Mouse (Mus musculus) gastrocnemius, postnatal 4 days (tissue): ENCODE measurements around the gene Them7. TPM values are rescaled to one million over a fixed set of nuclear protein-coding genes. Genes with fewer than 3 reads are reported as not detected.

ENCODE experiments used
- DNase-seq, 2 experiments: peaks; one replicate each; pipeline ENCODE4 v3.0.0; 2021 to 2022; ENCODE audit warnings: low spot score in 2 of 2, mixed read lengths in 2 of 2
- total RNA-seq, 2 experiments: library from RNA; stranded (reverse); gene quantifications; 2 replicates each; pipeline ENCODE4 v1.2.3; 2021

Gene Them7
- total RNA-seq, 2 experiments from 2014 or later = 0.39 TPM; not detected in 1

DNA sequence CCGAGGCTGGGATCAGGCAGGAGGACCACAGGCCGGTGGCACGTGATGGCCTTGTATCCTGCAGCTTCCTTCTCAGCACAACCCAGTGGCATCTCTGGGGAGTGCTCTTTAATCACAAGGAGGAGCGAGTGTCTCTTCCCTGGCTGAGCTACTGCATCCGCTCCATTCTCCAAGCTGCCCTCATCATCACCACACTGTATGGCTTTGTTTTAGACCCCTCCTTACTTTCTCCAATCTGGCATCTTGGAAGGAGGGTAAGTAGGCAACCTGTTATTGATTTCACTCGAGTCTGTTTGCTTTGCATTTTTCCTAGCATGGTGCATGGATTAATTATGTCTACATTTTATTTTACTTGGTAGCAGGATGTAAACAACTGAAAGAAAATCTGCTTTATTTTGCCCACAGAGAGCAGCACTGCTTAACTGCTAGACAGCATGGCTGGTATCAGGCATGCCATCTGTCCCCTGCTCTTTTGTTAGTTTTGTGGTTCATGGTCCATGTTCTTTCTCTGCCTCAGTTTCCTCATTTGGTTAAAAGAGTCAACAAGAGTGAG lies 79.9 kb downstream of the Them7 start:
- no peak for DNase-seq

DNA sequence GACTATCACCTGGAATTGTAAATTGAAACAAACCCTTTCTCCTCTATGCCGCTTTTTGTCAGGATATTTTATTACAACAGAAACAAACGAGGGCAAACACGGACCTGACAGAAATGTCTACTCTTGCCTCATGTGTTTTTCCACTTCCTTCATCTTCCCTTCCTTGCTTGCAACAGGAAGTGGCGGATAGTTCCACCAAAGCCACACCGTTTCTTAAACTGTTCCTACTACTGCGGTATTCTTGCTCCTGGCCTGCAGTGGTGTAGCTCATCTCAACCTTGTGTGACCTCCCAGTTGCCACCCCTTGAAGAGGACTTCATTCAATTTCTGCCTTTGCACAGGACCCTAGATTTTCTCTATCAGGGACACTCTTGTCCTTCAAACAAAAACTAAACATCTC lies 81.8 kb downstream of the Them7 start:
- DNase-seq = no peak

DNA sequence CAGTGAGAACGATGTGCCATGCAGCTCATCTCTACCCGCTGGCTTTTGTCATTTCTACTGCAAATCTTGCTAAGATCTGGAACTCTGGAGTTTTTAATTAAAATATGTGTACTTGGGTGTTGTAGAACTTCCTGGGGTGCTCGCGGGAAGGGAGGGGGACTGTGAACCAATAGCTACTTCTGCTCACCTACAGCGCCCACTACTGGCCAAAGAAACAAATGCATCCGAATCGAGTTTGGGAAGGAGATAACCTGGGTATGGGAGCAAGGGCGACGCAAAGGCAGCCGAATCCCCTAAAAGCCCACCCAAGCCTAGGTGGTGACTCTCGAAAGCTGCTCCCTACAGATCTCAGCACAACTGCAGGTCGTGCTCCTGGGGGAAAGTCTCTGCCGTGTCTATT lies 87.3 kb downstream of the Them7 start:
- DNase-seq = no peak

DNA sequence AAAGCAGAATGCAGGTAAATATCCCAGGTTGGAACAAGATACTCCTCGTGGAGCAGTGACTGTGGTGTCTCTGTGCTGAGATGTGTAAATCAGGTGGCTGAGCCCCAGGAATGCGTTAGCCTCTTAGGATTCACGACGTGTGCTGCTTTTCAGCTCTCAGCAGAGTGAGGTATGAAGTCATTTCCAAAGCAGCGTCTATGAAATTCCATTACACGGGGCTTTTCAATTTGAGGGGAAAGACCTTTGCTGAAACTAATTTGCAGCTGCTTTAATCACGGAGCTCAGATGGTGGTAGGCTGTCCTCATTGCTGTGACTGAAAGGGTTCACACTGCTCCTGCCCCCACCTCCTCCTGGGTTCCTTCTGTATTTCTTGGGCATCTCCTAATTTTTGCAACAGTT lies 87.9 kb downstream of the Them7 start:
- no peak for DNase-seq

DNA sequence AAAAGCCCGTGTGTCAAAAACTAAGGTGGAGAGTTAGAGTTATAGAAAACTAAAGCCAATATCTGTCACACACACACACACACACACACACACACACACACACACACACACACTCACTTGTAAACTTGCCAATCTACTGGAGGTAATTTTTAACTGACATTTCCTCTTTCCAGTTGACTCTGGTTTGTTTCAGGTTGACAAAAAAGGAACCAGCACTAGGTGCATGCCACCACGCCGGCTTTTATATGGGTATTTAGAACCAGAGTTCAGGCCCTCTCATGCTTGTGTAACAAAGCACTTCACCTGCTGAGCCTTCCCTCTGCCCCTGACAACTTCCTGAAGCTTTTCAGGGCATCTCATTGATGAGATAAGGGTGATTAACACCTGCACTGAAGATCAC lies 89.0 kb downstream of the Them7 start:
- DNase-seq = no peak

DNA sequence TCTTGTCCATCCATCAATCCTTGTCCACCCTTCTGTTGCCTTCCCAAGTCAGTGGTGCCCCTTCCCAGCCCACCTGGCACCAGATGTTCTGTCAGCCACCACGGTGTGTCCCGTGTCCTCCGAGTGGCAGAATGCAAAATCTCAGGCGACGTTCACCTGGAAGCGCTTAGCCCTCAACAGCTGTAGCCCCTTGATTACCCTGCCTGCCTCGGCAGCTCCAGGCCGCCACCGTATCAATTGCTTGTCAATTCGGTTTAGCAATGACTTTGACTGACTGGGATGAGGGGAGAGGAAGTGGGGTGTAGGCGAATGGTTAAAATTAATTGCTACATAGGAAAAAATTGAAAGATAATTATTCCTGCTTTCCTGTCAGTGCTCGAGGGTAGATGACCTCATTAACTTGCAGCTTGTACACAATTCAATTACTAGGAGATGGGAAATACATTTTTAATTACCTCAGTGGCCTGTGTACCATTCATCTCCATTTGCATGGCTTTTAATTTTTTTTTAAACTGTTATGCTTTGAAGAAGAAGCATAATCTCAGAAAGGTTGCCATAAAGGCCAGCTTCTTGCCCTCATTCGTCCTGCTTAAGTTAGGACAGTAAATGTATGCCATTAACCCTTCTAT lies 93.5 kb downstream of the Them7 start:
- DNase-seq = no peak

DNA sequence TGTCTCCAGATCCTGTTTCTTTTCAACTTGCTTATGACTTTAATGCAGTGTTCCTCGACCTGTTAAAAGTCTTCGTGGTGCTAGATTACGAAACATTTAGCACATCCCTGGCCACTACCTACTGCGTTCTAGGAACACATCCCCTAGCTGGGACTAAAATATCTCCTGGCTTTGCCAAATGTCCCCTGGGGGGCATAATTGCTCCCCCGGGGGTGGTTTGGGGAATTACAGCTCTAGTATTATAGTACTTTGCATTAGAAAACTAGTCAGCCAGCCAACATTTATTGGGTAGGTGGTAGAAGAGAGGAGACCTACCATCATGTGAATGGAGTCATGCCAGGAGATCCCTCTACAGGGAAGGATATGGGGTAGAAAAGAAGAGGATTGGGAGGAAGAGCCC lies 101.9 kb downstream of the Them7 start:
- no peak for DNase-seq

DNA sequence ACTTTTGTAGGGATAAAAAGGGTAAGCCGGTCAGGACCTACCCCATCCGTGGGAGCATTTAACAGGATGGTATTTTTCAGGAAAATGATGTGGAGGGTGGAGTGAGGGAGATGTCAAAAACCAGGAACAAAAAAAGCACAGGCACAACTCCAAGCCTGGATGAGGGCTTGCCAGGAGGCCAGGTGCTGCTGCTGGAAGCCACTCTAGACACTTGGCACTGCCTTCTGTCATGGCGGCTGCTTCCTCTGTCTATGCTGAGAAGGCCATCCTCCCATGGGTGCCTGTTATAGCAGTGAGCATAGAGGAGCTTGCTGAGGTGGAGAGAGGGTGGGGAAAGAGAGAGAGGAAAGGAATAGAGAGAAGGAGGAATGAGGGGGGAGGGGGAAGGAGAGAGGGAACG lies 105.9 kb downstream of the Them7 start:
- no peak for DNase-seq

DNA sequence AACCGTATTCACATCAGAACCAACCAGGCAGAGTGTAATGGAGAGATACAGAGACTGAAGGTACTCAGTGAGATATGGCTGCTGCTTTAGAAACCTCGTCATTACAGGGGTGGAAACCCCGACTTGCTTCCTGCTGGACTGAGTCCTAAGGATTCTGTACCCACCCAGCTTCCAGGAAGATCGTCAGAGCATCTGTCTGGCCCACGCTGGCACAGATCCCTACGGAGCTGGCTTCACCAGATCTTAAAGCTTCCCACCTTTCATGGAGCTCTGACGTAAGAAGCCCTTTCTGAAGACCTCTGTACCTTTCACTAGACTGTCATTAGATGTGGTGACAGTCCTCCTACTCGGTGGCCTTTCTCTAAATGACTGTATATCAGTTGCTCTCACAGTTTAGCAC lies 109.0 kb downstream of the Them7 start:
- no peak for DNase-seq

DNA sequence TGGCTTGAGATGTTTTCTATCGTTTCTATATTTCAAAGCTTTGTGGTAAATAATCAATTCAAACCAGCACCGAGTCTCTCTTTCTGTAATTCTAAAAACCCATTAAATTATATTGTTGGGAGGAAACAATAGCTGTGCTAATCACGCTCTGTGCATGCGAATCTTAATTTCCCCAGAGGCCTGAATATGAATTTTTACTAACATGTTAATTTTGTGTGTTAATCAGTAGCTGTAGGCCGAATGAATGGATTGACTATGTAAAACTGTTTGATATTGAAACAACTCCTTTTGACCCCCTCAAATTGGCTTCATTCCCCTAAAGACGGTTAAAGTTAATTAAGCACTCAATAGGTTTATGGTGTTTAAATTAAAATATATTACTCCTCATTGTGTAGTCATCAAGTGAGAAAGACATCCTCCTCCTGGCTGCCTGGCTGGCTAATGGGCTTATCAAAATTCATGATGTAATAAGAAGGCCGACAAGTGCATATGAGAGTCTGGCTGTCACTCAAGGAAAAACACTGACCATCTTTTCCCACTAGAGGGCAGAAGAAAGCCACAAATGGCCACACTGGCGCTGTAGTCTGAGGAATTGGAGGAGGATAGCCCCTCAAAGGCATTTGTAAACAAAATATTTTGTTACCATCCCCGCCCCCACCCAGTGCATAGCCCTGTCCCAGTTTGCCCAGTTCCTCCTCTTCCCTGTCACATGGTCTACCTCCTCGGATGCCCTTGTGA lies 110.0 kb downstream of the Them7 start:
- no peak for DNase-seq

DNA sequence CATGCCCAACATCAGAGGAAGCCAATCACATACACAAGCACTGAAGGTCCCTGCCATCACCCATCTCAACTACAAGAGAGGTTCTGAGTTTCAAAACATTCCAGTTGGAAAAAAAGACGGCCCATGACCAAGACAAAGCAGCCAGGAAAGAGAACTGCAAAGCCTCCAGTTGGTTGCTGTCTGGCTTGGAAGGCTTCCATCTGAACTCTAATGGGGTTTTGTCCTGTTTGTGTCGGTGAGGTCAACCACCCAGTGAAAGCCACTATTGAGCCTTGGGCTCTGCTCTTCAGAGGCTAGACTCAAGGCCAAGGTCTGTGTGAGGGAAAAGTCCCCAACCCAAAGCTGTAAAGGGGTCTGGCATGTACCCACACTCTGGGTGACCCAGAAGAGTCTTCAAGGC lies 111.5 kb downstream of the Them7 start:
- DNase-seq = no peak

DNA sequence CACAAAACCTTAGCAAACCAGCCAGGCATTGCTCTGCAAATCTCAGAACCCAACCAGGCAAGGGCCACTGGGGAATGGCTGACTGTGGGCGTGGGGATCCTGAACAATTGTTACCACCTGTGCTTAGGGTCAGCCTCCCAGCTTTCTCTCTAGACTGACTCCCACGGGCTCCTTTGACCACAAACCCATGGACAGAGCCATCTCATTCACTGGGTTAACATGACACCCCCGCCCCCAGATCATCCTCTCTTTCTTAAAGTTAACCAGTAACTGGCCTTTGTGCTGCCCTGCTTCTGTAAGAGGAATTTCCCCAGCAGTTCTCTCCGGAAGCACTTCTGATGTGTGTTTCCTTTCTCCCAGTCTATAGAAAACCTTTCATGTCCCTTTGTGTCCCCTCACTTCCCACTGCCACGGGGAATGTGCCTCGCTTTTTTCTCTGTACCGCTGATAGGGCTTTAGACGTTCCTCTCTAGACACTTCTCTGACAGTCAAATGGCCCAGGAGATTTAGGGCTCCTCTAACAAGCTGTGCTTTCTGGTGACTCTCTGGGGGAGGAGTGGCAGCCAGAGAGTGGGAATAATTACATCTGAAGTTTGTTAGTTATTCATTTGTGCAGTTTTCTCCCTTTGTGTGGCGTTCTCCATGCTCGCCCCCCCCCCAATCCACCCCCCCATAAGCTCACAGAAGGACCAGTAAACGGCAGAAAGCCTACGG lies 112.4 kb downstream of the Them7 start:
- DNase-seq = no peak

DNA sequence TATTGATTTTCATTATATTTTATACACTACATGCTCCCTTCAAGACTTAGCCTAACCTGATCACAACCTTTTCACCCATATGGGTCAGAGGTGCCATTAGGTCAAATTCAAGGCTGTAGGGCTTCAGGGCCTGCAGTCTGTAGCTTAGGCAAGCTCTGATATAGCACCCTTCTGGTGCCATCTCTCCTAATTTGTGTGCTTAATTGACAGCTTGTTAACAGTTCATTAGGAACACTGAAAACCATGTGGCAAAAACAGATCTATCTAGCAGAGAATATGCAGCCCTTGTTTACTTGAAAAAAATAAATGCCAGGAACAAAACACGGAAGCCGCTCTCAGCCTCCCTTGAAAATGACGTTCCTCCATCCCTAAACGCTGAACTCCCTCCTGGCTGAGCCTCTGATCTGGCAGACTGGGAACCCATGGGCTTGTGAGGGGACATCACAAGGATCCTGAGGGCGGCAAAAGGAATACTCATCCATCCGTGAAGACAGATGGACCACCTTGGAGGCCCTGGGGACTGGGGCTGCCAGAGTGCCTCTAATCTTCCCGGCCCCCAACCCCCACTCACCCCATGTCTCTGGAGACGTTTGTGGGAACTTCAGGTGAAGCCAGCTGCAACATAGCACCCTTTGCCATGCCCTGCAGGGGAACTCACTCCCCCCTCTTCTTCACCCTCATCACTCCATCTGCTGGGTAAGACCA lies 113.2 kb downstream of the Them7 start:
- no peak for DNase-seq

DNA sequence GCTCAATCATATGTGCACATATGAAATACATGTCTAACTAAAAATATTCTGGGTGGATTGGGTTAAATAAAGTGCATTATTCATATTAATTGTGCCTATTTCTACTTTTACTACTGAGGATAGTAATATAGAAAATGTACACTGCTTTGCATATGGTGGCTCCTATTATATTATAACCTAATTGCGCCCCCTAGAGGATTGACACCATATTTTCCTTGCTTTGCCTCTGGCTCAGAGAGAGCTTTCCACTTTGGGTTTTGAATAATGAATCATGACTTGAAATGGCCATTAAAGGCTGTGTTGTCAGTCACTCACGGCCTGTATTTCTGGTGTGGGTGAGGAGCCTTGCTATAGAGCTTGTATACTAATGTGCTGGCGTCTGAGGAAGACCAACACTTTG lies 115.9 kb downstream of the Them7 start:
- DNase-seq = no peak

DNA sequence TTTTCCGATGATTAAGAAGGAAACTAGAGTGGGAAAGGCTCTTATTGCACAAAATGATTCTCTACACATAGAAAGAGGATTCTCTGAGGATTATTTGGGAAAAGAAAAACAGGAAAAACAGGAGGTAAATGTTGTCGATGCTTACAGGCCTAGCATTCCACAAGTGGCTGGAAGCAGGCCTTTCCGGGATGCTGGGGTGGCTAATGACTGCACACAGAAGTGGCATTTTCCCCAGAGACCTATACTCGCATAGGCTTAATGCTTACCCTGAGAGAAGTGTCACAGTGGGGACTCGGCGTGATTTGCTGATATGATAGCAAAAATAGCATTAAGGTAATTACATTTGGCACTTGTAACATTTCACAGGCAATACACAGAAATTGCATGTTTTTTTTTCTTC lies 124.8 kb downstream of the Them7 start:
- DNase-seq = no peak

DNA sequence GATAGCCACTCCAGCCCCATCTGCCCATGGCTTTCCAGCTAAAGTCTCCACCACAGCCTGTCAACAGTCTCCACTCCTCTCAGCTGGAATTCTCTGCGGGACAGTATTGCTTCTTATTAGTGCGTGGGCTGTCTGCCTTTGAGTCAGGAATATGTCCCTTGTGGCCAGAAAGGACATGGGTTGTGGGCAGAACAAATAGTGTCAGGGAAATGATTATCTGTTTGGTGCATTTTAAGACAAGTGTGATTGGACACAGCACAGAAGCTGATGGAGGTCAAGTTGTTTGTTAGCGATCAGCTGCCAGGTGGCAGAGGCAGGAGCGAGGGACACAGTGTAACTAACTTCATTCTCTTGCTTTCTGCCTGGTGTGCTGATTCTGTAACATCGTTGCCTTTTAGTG lies 132.7 kb downstream of the Them7 start:
- no peak for DNase-seq

DNA sequence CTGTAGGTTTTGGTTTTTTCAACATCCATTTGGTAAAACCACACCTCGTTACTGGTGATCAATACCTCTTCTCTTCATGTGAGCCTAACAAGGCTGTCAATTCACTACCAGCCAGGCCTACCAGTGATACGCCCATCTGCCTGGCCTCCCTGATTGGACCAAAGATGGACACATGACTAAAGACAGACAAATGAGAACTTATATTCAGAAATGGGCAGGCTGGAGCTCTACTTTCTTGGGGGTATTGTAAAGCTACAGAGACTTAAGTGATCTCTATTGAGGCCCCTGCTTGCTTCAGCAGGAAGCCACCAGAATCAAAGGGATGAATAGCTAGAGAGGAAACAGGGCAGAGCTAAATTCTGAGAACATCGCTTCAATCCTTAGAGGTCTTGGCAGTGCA lies 133.9 kb downstream of the Them7 start:
- DNase-seq = no peak

DNA sequence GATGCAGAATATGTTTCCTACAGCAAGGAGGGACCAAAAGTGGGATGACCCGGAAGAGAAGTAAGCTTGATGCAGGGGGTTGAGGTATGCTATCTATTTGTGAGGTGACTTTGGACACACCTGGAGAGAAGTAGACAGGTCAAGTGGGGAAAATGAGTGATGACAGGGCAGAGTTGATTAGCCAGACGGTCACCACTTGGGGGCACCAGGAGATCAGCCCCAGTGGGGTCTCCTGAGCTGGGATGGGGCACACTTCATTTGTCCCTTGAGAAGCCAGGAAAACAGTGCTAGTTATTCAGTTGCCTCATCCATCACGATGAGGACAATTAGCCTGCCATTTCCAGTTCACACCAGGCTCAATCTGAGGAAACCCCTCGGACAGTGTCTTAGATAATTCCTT lies 143.5 kb downstream of the Them7 start:
- no peak for DNase-seq

DNA sequence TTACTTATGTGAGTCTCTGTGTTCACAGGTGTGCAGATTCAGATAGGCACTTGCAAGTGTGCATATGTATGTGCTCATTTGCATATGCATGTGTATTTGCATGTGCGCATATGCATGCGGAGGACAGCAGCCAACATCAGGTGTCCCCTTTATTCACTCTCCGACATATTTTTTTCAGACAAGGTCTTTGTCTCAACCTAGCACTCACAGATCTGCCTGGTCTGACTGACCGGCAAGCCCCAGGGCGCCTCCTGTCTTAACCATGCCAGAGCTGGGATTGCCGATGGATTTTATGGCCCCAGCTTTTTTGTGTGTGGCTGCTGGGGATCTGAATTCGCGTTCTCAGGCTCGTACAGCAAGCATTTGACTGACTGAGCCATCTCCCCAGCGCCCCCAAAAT lies 146.1 kb downstream of the Them7 start:
- no peak for DNase-seq

DNA sequence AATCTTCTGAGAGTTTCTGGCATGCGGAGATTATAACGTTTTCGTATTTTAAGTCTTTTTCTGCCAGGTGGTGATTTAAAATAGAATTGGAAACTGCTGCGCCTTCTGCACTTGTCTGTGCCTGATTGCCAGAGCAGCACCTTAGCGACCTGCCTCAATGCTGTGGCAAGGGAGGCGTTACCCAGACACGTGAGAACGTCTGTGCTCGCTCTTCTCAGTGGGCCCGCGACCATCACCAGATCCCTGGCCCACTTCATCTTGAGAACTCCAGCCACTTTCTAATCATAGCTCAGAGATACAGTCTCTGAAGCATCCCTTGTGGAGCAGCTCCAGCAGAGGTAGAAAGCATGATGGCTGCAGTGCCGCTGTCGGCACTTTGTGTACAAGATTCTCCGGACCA lies 146.6 kb downstream of the Them7 start:
- DNase-seq = no peak

DNA sequence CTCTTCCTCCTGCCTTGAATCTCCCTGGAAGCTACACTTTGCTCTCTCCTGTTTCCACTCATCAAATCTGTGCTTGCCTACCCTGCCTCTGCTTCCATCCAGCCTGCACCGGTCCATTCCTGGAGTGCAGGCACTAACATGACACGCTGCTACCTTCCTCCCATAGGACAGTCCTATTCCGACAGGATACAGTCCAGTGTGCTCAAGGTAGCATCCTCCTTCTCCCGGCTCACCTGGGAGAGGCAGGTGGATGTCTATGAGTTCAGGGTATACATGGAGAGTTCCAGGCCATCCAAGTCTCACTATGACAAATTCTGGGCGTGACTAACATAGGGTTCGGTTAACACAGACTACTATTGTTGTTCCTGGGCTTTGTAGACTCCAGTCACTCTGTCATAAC lies 148.0 kb downstream of the Them7 start:
- no peak for DNase-seq

DNA sequence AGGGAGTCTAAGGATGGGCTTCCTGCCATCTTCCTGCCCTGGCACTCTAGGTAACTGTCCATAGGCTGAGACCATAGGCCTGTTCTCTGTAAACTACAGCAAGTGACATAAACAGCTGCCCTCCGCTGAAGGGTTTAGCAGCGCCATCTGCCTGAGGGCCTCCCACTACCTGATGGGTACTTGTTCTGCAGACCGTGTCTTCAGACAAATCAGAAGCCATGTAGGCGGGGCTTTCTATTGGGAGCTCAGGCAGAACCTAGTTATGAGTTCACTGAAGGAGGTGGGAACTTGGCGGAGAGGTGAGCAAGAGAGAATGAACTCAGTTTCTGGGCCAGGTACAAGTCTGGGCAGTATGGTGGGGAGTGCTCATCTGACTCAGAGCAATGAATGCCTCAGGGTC lies 148.6 kb downstream of the Them7 start:
- DNase-seq = no peak
